Mouse (Mus musculus): Measurements from ENCODE around the gene Serpinf1. TPM values are rescaled to one million over a fixed set of nuclear protein-coding genes. Genes with fewer than 3 reads are reported as not detected.

Serpinf1 gene
- polyA plus RNA-seq, 1 experiment from 2014 or later = 53.6 TPM

GRCm38 (mm10) chr11:75438804-75439203, 16.3 kb upstream of the Serpinf1 start:
- ATAC-seq (replicated peaks; ENCODE audit: low FRiP score) (no peak), DNase-seq (ENCODE audit: low spot score) (no peak)
- 96% methylated on average over 3 of the region's 3 CpGs for WGBS
- no peaks in the 10 kb centered on the region for H3K36me3 ChIP-seq (ENCODE audit: control insufficient read depth, insufficient read depth, low read length)
- no peak overlapping the region for H3K4me2 ChIP-seq (ENCODE audit: low read depth, low read length, severe bottlenecking)
- H3K4me1 ChIP-seq (replicated peaks; ENCODE audit: control insufficient read depth, insufficient read depth, low read length) = peaks cover 2% of the 10 kb centered on the region; the same call in 1 of the 2 replicates
- peaks cover 4% of the 10 kb centered on the region; the same call in 1 of the 2 replicates for H3K9me3 ChIP-seq (ENCODE audit: control insufficient read depth, low read length)
- H3K9ac ChIP-seq (ENCODE audit: low read length) = no peak overlapping the region
- H3K27ac ChIP-seq (ENCODE audit: low read depth, low read length) = no peak overlapping the region
- H3K27me3 ChIP-seq (ENCODE audit: control insufficient read depth, insufficient read depth, low read length) = no peaks in the 10 kb centered on the region
- H3K4me3 ChIP-seq (ENCODE audit: low read depth, low read length) = no peak overlapping the region

DNA sequence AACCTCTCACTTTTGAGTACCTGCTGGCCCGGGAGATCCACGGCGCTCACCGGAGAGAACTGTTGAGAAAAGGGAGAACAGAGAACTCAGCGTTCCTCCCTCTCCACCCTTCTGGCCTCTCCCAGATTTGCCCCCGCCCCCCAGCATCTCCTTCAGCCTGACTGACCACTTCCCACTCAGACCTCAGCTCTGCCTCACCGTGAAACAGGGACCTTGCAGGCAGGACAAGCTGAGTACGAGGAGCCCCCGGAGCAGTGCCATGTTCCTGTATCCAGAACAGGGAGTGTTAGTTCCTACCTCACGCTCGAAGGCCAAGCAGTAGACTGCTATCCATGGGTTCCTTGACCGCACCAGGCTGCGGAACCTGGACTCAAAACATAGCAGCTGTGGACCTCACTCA, 15.7 kb upstream of the Serpinf1 start:
- Histone ChIP-seq H3K27me3 (ENCODE audit: control insufficient read depth, insufficient read depth, low read length) (no peaks in the 10 kb centered on the region), H3K27ac (ENCODE audit: low read depth, low read length) (no peak overlapping the region), H3K36me3 (ENCODE audit: control insufficient read depth, insufficient read depth, low read length) (no peaks in the 10 kb centered on the region), H3K4me2 (ENCODE audit: low read depth, low read length, severe bottlenecking) (no peak overlapping the region), H3K9ac (ENCODE audit: low read length) (no peak overlapping the region), H3K4me3 (ENCODE audit: low read depth, low read length) (no peak overlapping the region), H3K4me1 (replicated peaks; ENCODE audit: control insufficient read depth, insufficient read depth, low read length) (no peaks in the 10 kb centered on the region), H3K9me3 (ENCODE audit: control insufficient read depth, low read length) (peaks cover 4% of the 10 kb centered on the region; the same call in 1 of the 2 replicates)
- WGBS = 88% methylated on average over 13 of the region's 13 CpGs
- DNase-seq (ENCODE audit: low spot score) (no peak), ATAC-seq (replicated peaks; ENCODE audit: low FRiP score) (no peak)

DNA sequence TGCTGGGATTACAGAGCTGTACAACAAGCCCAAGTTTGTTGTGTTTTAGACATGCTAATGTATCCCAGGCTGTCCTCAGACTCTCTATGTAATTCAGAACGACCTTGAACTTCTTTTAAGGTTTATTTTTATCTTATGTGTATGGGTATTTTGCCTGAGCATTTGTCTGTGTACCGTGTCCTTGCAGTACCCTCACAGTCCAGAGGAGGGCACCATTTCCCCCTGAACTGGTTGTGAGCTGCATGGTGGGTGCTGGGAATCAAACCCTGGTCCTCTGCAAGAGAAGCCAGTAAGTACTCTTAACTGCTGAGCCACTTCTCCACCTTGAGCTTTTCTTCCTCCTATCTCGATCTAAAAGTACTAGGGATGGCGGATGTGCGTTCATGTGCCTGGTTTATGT, 11.6 kb upstream of the Serpinf1 start:
- no peak for ATAC-seq (replicated peaks; ENCODE audit: low FRiP score)
- H3K9ac ChIP-seq (ENCODE audit: low read length) = no peak overlapping the region
- DNase-seq (ENCODE audit: low spot score) = no peak
- no peaks in the 10 kb centered on the region for H3K27me3 ChIP-seq (ENCODE audit: control insufficient read depth, insufficient read depth, low read length)
- H3K4me2 ChIP-seq (ENCODE audit: low read depth, low read length, severe bottlenecking) = no peak overlapping the region
- peaks cover 4% of the 10 kb centered on the region; the same call in 1 of the 2 replicates for H3K9me3 ChIP-seq (ENCODE audit: control insufficient read depth, low read length)
- H3K36me3 ChIP-seq (ENCODE audit: control insufficient read depth, insufficient read depth, low read length) = no peaks in the 10 kb centered on the region
- WGBS = 86% methylated on average over 5 of the region's 5 CpGs
- no peak overlapping the region for H3K4me3 ChIP-seq (ENCODE audit: low read depth, low read length)
- no peaks in the 10 kb centered on the region for H3K4me1 ChIP-seq (replicated peaks; ENCODE audit: control insufficient read depth, insufficient read depth, low read length)
- no peak overlapping the region for H3K27ac ChIP-seq (ENCODE audit: low read depth, low read length)

- Histone ChIP-seq H3K27ac (ENCODE audit: low read depth, low read length) (no peak overlapping the region), H3K9ac (ENCODE audit: low read length) (no peak overlapping the region), H3K4me2 (ENCODE audit: low read depth, low read length, severe bottlenecking) (no peak overlapping the region), H3K4me3 (ENCODE audit: low read depth, low read length) (no peak overlapping the region), H3K36me3 (ENCODE audit: control insufficient read depth, insufficient read depth, low read length) (no peaks in the 10 kb centered on the region), H3K27me3 (ENCODE audit: control insufficient read depth, insufficient read depth, low read length) (no peaks in the 10 kb centered on the region), H3K9me3 (ENCODE audit: control insufficient read depth, low read length) (peaks cover 4% of the 10 kb centered on the region; the same call in 1 of the 2 replicates), H3K4me1 (replicated peaks; ENCODE audit: control insufficient read depth, insufficient read depth, low read length) (no peaks in the 10 kb centered on the region)
- WGBS = 90% methylated on average over 11 of the region's 11 CpGs
- no peak for DNase-seq (ENCODE audit: low spot score)
- no peak for ATAC-seq (replicated peaks; ENCODE audit: low FRiP score)
Measured at GRCm38 (mm10) chr11:75431307-75431706, 8.8 kb upstream of the Serpinf1 start.

DNA sequence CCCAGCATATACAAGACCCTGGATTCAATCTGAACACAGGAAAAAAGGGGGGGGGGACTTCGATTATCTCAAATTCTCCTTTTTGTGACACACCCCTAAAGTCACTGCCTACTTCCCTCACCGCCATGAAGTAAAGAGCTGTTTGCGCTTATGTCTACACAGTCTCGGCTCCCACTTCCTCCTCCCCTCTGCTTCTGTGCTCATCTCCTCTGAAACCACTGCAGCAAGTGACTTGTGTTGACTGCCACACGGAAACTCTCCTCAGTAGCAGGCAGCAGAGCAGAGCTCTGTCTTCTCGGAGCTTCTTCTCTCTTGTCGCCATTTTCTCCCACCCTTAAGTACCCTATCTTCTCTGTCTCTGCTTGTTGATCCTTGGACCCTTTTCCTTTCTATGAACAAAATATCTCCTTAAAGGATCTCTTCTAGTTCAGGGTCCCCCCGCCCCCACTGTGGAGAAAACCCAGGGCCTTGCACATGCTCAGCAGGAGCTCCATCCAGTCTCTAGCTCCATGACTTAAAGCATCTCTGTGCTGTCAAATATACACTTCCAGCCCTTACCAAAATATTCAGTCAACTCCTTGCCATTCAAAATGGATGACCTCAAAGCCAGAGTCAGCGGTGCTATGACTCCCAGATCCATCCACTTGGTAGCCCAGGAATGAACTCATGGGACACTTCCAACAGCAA, 6.7 kb upstream of the Serpinf1 start:
- WGBS = 88% methylated on average over 9 of the region's 9 CpGs
- Histone ChIP-seq H3K9me3 (ENCODE audit: control insufficient read depth, low read length) (peaks cover 1% of the 10 kb centered on the region; the same call in 1 of the 2 replicates), H3K27me3 (ENCODE audit: control insufficient read depth, insufficient read depth, low read length) (no peaks in the 10 kb centered on the region), H3K27ac (ENCODE audit: low read depth, low read length) (no peak overlapping the region), H3K4me1 (replicated peaks; ENCODE audit: control insufficient read depth, insufficient read depth, low read length) (no peaks in the 10 kb centered on the region), H3K36me3 (ENCODE audit: control insufficient read depth, insufficient read depth, low read length) (no peaks in the 10 kb centered on the region), H3K4me2 (ENCODE audit: low read depth, low read length, severe bottlenecking) (no peak overlapping the region), H3K4me3 (ENCODE audit: low read depth, low read length) (no peak overlapping the region), H3K9ac (ENCODE audit: low read length) (no peak overlapping the region)
- no peak for ATAC-seq (replicated peaks; ENCODE audit: low FRiP score)
- DNase-seq (ENCODE audit: low spot score) = no peak

DNA sequence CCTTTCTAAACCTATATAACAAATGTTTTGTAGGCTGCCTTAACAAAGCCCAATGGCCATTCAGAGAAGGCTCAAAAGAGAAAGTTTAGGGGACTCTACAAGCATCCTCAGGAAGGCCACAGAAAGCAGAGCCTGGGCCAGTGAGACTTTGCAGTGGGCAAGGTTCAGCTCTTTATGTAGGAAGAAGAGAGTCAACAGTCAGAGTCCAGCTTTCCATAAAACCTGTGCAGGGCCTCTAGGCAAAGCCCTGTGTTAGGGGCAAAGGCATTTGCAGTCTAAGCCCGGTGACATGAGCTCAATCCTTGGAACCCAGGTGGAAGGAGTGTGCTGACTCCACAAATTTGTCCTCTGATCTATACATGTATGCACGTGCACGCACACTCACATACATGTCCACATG, 2.0 kb upstream of the Serpinf1 start:
- DNase-seq (ENCODE audit: low spot score) (no peak), ATAC-seq (replicated peaks; ENCODE audit: low FRiP score) (no peak)
- no peaks in the 10 kb centered on the region; the same call in 1 of the 2 replicates for H3K4me1 ChIP-seq (replicated peaks; ENCODE audit: control insufficient read depth, insufficient read depth, low read length)
- no peak overlapping the region for H3K4me3 ChIP-seq (ENCODE audit: low read depth, low read length)
- H3K4me2 ChIP-seq (ENCODE audit: low read depth, low read length, severe bottlenecking) = no peak overlapping the region
- H3K36me3 ChIP-seq (ENCODE audit: control insufficient read depth, insufficient read depth, low read length) = no peaks in the 10 kb centered on the region
- H3K27me3 ChIP-seq (ENCODE audit: control insufficient read depth, insufficient read depth, low read length) = no peaks in the 10 kb centered on the region
- WGBS = 93% methylated on average over 3 of the region's 3 CpGs
- no peak overlapping the region for H3K9ac ChIP-seq (ENCODE audit: low read length)
- H3K9me3 ChIP-seq (ENCODE audit: control insufficient read depth, low read length) = no peaks in the 10 kb centered on the region
- no peak overlapping the region for H3K27ac ChIP-seq (ENCODE audit: low read depth, low read length)

- Histone ChIP-seq H3K4me1 (replicated peaks; ENCODE audit: control insufficient read depth, insufficient read depth, low read length) (no peaks in the 10 kb centered on the region; the same call in 1 of the 2 replicates), H3K36me3 (ENCODE audit: control insufficient read depth, insufficient read depth, low read length) (no peaks in the 10 kb centered on the region), H3K4me2 (ENCODE audit: low read depth, low read length, severe bottlenecking) (no peak overlapping the region), H3K27me3 (ENCODE audit: control insufficient read depth, insufficient read depth, low read length) (no peaks in the 10 kb centered on the region), H3K9me3 (ENCODE audit: control insufficient read depth, low read length) (no peaks in the 10 kb centered on the region), H3K27ac (ENCODE audit: low read depth, low read length) (no peak overlapping the region), H3K9ac (ENCODE audit: low read length) (no peak overlapping the region), H3K4me3 (ENCODE audit: low read depth, low read length) (no peak overlapping the region)
- DNase-seq (ENCODE audit: low spot score) (no peak), ATAC-seq (replicated peaks; ENCODE audit: low FRiP score) (no peak)
- 97% methylated on average over 9 of the region's 9 CpGs for WGBS
Measured at GRCm38 (mm10) chr11:75424033-75424432, 1.5 kb upstream of the Serpinf1 start.

DNA sequence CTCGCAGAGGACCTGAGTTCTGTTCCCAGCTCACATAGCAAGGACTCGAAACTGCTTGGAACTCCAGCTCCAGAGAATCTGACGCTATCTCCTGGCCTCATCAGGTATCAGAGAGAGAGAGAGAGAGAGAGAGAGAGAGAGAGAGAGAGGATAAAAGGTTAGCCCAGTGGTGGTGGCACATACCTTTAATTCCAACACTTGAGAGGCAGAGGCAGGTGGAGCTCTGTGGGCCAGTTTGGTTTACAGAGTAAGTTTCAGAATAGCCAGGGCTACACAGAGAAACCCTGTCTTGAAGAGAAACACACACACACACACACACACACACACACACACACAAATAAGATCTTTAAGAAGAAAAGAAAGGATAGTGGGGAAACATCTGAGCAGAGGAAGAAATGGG, 590 bp upstream of the Serpinf1 start:
- DNase-seq (ENCODE audit: low spot score) (no peak), ATAC-seq (replicated peaks; ENCODE audit: low FRiP score) (no peak)
- Histone ChIP-seq H3K4me3 (ENCODE audit: low read depth, low read length) (no peak overlapping the region), H3K27ac (ENCODE audit: low read depth, low read length) (no peak overlapping the region), H3K4me2 (ENCODE audit: low read depth, low read length, severe bottlenecking) (no peak overlapping the region), H3K4me1 (replicated peaks; ENCODE audit: control insufficient read depth, insufficient read depth, low read length) (no peaks in the 10 kb centered on the region; the same call in 1 of the 2 replicates), H3K9ac (ENCODE audit: low read length) (no peak overlapping the region), H3K9me3 (ENCODE audit: control insufficient read depth, low read length) (no peaks in the 10 kb centered on the region), H3K27me3 (ENCODE audit: control insufficient read depth, insufficient read depth, low read length) (no peaks in the 10 kb centered on the region), H3K36me3 (ENCODE audit: control insufficient read depth, insufficient read depth, low read length) (no peaks in the 10 kb centered on the region)
- 86% methylated on average over 3 of the region's 3 CpGs for WGBS

Data from forebrain, embryonic 11.5 days (tissue).